Mouse (Mus musculus) hindbrain, embryonic 12.5 days (tissue): ENCODE measurements around the gene Tspan18. TPM values are rescaled to one million over a fixed set of nuclear protein-coding genes. Genes with fewer than 3 reads are reported as not detected.

ENCODE experiments used
- ATAC-seq: fragments of 200-750 bp; cut with Nextera tagmentation; 2 replicates; pipeline ENCODE4 v1.8.0; 2017; ENCODE audit warnings: moderate TSS enrichment; ENCODE audit not compliant: low FRiP score
- H3K27ac ChIP-seq: fragments of 300-500 bp; sonication (generic); 2 replicates; pipeline ENCODE4 v1.5.1; 2016; ENCODE audit warnings: mild to moderate bottlenecking
- H3K27me3 ChIP-seq: fragments of 300-500 bp; sonication (generic); 2 replicates; pipeline ENCODE4 v1.6.1; 2016; ENCODE audit warnings: mild to moderate bottlenecking
- H3K36me3 ChIP-seq: fragments of 300-500 bp; sonication (generic); 2 replicates; pipeline ENCODE4 v1.6.1; 2016; ENCODE audit warnings: mild to moderate bottlenecking
- H3K4me1 ChIP-seq: fragments of 300-500 bp; sonication (generic); 2 replicates; pipeline ENCODE4 v1.6.1; 2016
- H3K4me2 ChIP-seq: fragments of 300-500 bp; sonication (generic); replicated peaks from 2 replicates; pipeline ENCODE4 v1.6.1; 2016; ENCODE audit warnings: mild to moderate bottlenecking
- H3K4me3 ChIP-seq: fragments of 300-500 bp; sonication (generic); 2 replicates; pipeline ENCODE4 v1.5.1; 2016; ENCODE audit warnings: mild to moderate bottlenecking
- H3K9ac ChIP-seq: fragments of 300-500 bp; sonication (generic); 2 replicates; pipeline ENCODE4 v1.6.1; 2016; ENCODE audit warnings: mild to moderate bottlenecking, moderate library complexity
- H3K9me3 ChIP-seq: fragments of 300-500 bp; sonication (generic); replicated peaks from 2 replicates; pipeline ENCODE4 v1.6.1; 2016; ENCODE audit warnings: mild to moderate bottlenecking
- WGBS: fragments of 180-500 bp; shearing (Covaris S2); methylation state at CpG from one replicate; pipeline ENCODE4 v1.1.7; 2016; 5-methylcytosine and 5-hydroxymethylcytosine counted together
- polyA plus RNA-seq: library from polyadenylated mRNA; unstranded; fragments of >200 nt; fragmentation: Nextera tagmentation; extraction: Ambion mirVana; gene quantifications from 2 replicates; pipeline ENCODE4 v1.2.1, GENCODE M21; 2016

Tspan18 gene
- polyA plus RNA-seq = 34.2 and 39.0 TPM in 2 replicates

DNA sequence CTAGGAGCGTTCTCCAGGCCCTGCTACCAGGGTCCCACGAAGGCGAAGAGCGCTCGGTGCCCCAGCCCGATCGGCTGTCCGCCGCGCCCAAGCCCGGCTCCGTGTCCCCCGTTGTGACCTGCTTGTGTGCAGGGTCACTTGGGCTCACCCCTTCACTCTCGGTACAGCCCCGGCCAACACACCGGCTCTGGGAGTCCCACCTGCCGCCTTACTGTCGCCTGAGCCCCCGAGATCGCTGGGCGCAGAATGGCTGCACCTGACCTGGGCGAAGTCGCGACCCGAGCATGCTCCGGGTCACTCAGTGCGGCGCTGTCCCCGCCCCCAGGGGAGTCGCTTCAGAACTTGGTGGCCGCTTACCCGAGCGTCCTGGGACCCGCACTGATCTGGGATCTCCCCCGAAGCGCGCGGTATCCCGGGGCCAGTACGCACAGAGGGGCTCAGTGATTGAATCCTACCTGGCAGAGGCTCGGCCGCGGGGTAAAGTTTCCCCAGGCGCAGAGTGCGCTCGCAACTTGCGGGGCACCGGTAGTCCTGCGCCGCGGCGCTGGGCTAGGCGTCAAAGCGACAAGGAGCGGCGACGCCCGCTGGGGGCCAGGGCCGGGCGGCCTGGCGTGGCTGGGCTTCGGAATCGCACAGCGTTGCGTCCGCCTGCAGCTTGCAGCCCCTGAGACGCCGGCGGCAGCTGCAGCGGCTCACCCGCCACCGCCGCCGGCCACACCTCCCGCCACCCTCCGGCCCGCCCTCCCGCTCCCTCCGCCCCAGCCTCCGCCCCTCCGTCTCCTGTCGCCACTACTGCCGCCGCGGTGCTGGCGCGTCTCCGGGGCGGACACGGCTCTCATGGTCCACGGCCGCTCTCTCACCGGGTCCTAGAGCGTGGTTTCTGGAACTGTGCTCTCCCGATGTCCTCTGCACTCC, at the start of gene Tspan18:
Gene Tspan18 (minus strand): TSS at position 689 of the 915 bp plus-strand sequence.
- under 1% methylated on average over 86 of the region's 95 CpGs for WGBS
- Histone ChIP-seq H3K4me3 (peak within 1 kb of the TSS; percentile 65), H3K4me2 (peak within 1 kb of the TSS; percentile 97), H3K27ac (peak within 1 kb of the TSS; percentile 81), H3K9me3 (no peaks in the 10 kb centered on the region), H3K27me3 (no peaks in the 10 kb centered on the region), H3K4me1 (peaks cover 61% of the 10 kb centered on the region), H3K9ac (peak within 1 kb of the TSS; percentile 88), H3K36me3 (no peaks in the 10 kb centered on the region)
- peak; percentile 78 for ATAC-seq

GRCm38 (mm10) chr2:93383831-93384230, 49.5 kb upstream of the Tspan18 start:
- Histone ChIP-seq H3K4me2 (no peak overlapping the region), H3K4me3 (no peak overlapping the region), H3K27me3 (no peaks in the 10 kb centered on the region), H3K36me3 (no peaks in the 10 kb centered on the region), H3K4me1 (peaks cover 14% of the 10 kb centered on the region), H3K27ac (no peak overlapping the region), H3K9ac (no peak overlapping the region), H3K9me3 (no peaks in the 10 kb centered on the region)
- 62% methylated on average over 5 of the region's 5 CpGs for WGBS
- no peak for ATAC-seq

GRCm38 (mm10) chr2:93380680-93381089, 46.4 kb upstream of the Tspan18 start:
- Histone ChIP-seq H3K4me1 (peaks cover 28% of the 10 kb centered on the region), H3K27ac (no peak overlapping the region), H3K27me3 (no peaks in the 10 kb centered on the region), H3K36me3 (no peaks in the 10 kb centered on the region), H3K9me3 (no peaks in the 10 kb centered on the region), H3K4me3 (no peak overlapping the region), H3K4me2 (no peak overlapping the region), H3K9ac (no peak overlapping the region)
- ATAC-seq = no peak
- WGBS = 38% methylated on average over 2 of the region's 2 CpGs

- Histone ChIP-seq H3K4me1 (peaks cover 23% of the 10 kb centered on the region), H3K4me2 (no peak overlapping the region), H3K36me3 (no peaks in the 10 kb centered on the region), H3K27me3 (no peaks in the 10 kb centered on the region), H3K27ac (no peak overlapping the region), H3K4me3 (no peak overlapping the region), H3K9me3 (no peaks in the 10 kb centered on the region), H3K9ac (no peak overlapping the region)
- no peak for ATAC-seq
- WGBS = 59% methylated on average over 15 of the region's 15 CpGs
Observed at GRCm38 (mm10) chr2:93377797-93378196, 43.5 kb upstream of the Tspan18 start.

DNA sequence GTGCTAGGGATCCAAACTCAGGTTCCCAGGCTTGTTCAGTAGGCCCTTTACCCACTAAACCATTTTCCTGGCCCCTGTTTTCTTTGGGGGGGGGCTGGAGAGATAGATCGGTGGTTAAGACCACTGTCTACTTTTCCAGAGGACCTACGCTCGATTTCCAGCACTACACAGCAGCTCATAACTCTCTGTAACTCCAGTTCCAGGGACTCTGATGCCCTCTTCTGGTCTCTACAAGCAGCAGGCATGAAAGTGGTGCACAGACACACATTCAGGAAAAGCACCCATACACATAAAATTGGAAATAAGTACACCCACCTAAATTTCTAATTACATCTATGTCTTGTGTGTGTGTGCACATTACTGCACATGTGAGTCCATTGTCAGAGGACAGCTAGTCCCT, 42.9 kb upstream of the Tspan18 start:
- H3K9me3 ChIP-seq = no peaks in the 10 kb centered on the region
- no peak for ATAC-seq
- H3K4me3 ChIP-seq = no peak overlapping the region
- peaks cover 26% of the 10 kb centered on the region for H3K4me1 ChIP-seq
- no peak overlapping the region for H3K27ac ChIP-seq
- no peaks in the 10 kb centered on the region for H3K27me3 ChIP-seq
- no peaks in the 10 kb centered on the region for H3K36me3 ChIP-seq
- no peak overlapping the region for H3K9ac ChIP-seq
- 95% methylated on average over 3 of the region's 3 CpGs for WGBS
- H3K4me2 ChIP-seq = no peak overlapping the region

DNA sequence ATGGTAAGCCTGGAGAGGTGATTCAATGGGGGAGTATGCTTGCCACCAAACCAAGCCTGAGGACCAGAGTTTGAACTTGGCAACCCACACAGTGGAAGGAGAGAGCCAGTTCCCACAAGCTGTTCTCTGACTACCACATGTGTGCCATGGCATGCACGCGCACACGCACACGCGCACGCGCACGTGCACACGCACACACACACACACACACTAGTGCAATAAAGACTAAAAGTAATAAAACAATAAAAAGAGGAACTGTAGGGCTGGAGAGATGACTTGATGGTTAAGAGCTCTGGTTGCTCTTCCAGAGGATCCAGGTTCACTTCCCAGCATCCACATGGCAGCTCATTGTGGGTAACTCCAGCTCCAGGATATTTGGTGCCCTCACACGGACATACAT, 38.6 kb upstream of the Tspan18 start:
- Histone ChIP-seq H3K4me3 (no peak overlapping the region), H3K4me2 (no peak overlapping the region), H3K27me3 (no peaks in the 10 kb centered on the region), H3K4me1 (peaks cover 22% of the 10 kb centered on the region), H3K9me3 (no peaks in the 10 kb centered on the region), H3K27ac (no peak overlapping the region; the same call in 1 of the 2 replicates), H3K36me3 (no peaks in the 10 kb centered on the region), H3K9ac (no peak overlapping the region)
- no peak for ATAC-seq
- WGBS = 92% methylated on average over 10 of the region's 10 CpGs

DNA sequence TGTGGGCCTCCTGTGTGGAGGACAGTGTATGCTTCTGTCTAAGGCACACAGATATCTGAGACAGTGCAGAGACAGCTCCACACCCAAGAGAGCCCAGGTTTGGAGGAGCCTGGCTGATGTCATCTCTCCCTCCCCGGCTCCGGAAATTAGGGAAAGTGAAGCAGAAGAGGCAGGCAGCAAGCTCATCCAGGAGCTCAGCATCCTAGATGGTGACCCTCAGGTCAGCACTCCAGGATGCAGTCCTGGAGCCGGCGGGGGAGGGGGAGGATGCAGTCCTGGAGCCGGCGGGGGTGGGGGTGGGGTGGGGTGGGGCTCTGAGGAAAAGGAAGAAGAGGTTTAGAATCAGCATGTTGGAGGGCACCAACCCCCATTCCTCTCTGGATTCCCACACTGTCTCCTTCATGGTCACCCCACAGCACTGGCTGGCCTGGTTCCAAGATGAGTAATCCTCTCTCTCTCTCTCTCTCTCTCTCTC, 37.8 kb upstream of the Tspan18 start:
- 32% methylated on average over 2 of the region's 6 CpGs for WGBS

DNA sequence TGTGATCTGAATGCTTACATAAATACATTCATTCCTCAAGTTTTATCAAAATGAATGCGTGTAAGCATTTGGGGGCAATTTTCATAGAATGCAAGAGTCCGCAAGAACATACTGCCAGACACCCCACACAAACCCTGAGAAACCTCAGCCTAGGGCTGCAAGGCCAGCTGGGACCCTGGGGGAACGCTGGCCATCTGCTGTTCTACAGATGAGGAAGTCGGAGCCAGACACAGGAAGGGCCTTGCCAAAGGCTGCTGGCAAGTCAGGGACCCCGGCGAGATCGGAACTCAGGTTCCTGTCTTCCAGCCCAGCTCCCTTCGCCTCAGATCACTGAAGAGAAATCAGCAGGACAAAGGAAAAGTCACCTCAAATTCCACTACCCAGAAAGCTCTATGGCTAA, 34.6 kb upstream of the Tspan18 start:
- H3K27me3 ChIP-seq = no peaks in the 10 kb centered on the region; the same call in 1 of the 2 replicates
- no peak overlapping the region for H3K4me2 ChIP-seq
- peak overlapping the region; percentile 26; the same call in 1 of the 2 replicates for H3K27ac ChIP-seq
- H3K9ac ChIP-seq = no peak overlapping the region
- no peaks in the 10 kb centered on the region for H3K9me3 ChIP-seq
- WGBS = 69% methylated on average over 8 of the region's 8 CpGs
- peaks cover 34% of the 10 kb centered on the region for H3K4me1 ChIP-seq
- no peaks in the 10 kb centered on the region for H3K36me3 ChIP-seq
- no peak overlapping the region for H3K4me3 ChIP-seq
- ATAC-seq = no peak

More for the DNA sequence above, 37.8 kb upstream of the Tspan18 start:
- Histone ChIP-seq H3K4me1 (peaks cover 23% of the 10 kb centered on the region), H3K27me3 (no peaks in the 10 kb centered on the region), H3K9ac (no peak overlapping the region), H3K4me2 (no peak overlapping the region), H3K9me3 (no peaks in the 10 kb centered on the region), H3K4me3 (no peak overlapping the region), H3K27ac (no peak overlapping the region), H3K36me3 (no peaks in the 10 kb centered on the region)
- no peak for ATAC-seq

GRCm38 (mm10) chr2:93367962-93368361, 33.7 kb upstream of the Tspan18 start:
- Histone ChIP-seq H3K36me3 (no peaks in the 10 kb centered on the region), H3K27ac (peak overlapping the region; percentile 62), H3K9me3 (no peaks in the 10 kb centered on the region), H3K4me2 (no peak overlapping the region), H3K27me3 (no peaks in the 10 kb centered on the region; the same call in 1 of the 2 replicates), H3K4me1 (peaks cover 34% of the 10 kb centered on the region), H3K9ac (no peak overlapping the region), H3K4me3 (no peak overlapping the region)
- 40% methylated on average over 6 of the region's 6 CpGs for WGBS
- peak; percentile 62 for ATAC-seq

- no peak overlapping the region for H3K4me3 ChIP-seq
- H3K36me3 ChIP-seq = no peaks in the 10 kb centered on the region
- WGBS = 65% methylated on average over 9 of the region's 9 CpGs
- peaks cover 28% of the 10 kb centered on the region for H3K4me1 ChIP-seq
- no peak overlapping the region for H3K27ac ChIP-seq
- H3K27me3 ChIP-seq = no peaks in the 10 kb centered on the region; the same call in 1 of the 2 replicates
- no peak overlapping the region for H3K4me2 ChIP-seq
- no peaks in the 10 kb centered on the region for H3K9me3 ChIP-seq
- H3K9ac ChIP-seq = no peak overlapping the region
- ATAC-seq = no peak
Observed at GRCm38 (mm10) chr2:93365411-93365810, 31.1 kb upstream of the Tspan18 start.

GRCm38 (mm10) chr2:93364951-93365350, 30.6 kb upstream of the Tspan18 start:
- WGBS = 73% methylated on average over 2 of the region's 2 CpGs
- Histone ChIP-seq H3K27me3 (no peaks in the 10 kb centered on the region; the same call in 1 of the 2 replicates), H3K4me1 (peaks cover 28% of the 10 kb centered on the region), H3K4me2 (no peak overlapping the region), H3K4me3 (no peak overlapping the region), H3K36me3 (no peaks in the 10 kb centered on the region), H3K9me3 (no peaks in the 10 kb centered on the region), H3K27ac (no peak overlapping the region), H3K9ac (no peak overlapping the region)
- ATAC-seq = no peak

DNA sequence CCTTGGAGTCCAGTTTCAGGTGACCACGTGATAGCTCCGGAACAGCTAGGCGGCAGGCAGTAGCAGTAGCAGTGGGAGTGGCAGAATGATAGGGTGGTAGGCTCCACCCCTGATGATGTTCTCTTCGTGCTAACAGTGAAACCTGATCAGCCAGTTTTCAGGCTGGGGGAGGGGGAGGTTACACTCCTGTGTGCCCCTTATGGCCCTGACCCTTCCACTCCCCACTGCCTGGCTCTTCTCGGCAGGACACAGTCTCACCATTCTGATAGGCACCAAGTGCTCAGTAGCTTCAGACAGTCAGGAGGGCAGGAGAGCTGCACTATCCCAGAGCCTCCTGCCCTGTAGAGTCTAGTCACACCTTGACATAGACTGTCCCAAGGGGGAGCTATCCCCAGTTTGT, 27.1 kb upstream of the Tspan18 start:
- no peak for ATAC-seq
- no peaks in the 10 kb centered on the region for H3K9me3 ChIP-seq
- 23% methylated on average over 5 of the region's 5 CpGs for WGBS

More for the DNA sequence above, 27.1 kb upstream of the Tspan18 start:
- no peak overlapping the region for H3K27ac ChIP-seq
- H3K9ac ChIP-seq = no peak overlapping the region
- H3K4me1 ChIP-seq = peaks cover 10% of the 10 kb centered on the region; the same call in 1 of the 2 replicates
- no peak overlapping the region for H3K4me2 ChIP-seq
- H3K36me3 ChIP-seq = no peaks in the 10 kb centered on the region
- H3K4me3 ChIP-seq = no peak overlapping the region
- no peaks in the 10 kb centered on the region for H3K27me3 ChIP-seq
